Mouse (Mus musculus) spleen, adult 10 weeks (tissue): ENCODE data around the gene Fthl17a. TPM values are rescaled to one million over a fixed set of nuclear protein-coding genes. Genes with fewer than 3 reads are reported as not detected.

Experiments
- polyA plus RNA-seq: library from polyadenylated mRNA; stranded (reverse); fragments of 350-450 nt; fragmentation: Illumina TruSeq; extraction: RNeasy Lipid Tissue Mini Kit (QIAGEN cat#74804); gene quantifications from one replicate; pipeline ENCODE4 v1.2.3, GENCODE M21; 2015; ENCODE audit warnings: low replicate concordance; ENCODE audit not compliant: insufficient read depth

Fthl17a gene
- not detected for polyA plus RNA-seq

GRCm38 (mm10) chrX:85249379-85249778 is at the start of gene Fthl17a:
TSS of gene Fthl17a (plus strand) at chrX:85249679.

